Mouse (Mus musculus) urinary bladder, postnatal 14 days (tissue): ENCODE results near the gene Dtwd1.
"Not testable (repeated sequence)": the region's sequence is repeated elsewhere in the genome, so short reads cannot be mapped to it uniquely, and the experiment has no call there.

Experiments used
- DNase-seq: peaks from one replicate; pipeline ENCODE4 v3.0.0; 2021; ENCODE audit warnings: low spot score

Gene Dtwd1

DNA sequence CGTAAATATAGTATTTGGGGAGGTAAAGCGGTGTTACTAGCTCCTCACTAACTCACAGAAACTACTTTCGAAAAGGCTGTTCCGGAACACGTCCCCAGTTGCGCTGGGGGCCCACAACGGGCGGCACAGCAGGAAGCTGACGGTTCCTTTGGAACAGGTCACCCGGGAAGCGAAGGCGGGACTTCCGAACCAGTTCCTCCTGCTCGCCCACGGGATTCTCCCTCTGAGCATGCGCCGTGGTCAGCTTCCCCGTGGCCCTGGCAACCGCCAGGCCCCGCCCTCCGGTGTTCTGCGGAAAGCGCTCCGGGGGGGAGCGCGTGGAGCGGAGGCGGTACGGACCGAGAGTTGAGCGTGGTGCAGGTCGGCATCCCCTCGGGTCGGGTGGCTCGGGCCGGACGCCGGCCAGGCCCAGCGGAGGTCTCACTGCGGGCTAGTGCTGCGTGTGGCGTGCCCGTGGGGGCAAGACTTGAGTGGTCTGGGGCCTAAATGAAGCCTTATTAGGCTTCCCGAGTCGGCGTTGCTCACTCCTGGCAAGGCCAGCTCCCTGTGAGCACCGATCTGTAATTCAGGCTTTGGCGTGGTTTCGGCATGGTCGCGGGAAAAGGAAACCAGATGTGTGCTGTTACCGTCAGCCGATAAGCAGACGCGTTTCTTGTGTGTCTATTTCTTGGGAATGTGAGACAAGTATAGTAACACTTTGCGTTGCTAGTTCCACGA lies at the start of gene Dtwd1, which contains the start of gene Fam227b:
Gene Dtwd1 (plus strand): TSS at position 287 of the 717 bp plus-strand sequence.
Gene Fam227b (minus strand): TSS at position 150 of the 717 bp plus-strand sequence.
- DNase-seq, result peak; percentile 99

DNA sequence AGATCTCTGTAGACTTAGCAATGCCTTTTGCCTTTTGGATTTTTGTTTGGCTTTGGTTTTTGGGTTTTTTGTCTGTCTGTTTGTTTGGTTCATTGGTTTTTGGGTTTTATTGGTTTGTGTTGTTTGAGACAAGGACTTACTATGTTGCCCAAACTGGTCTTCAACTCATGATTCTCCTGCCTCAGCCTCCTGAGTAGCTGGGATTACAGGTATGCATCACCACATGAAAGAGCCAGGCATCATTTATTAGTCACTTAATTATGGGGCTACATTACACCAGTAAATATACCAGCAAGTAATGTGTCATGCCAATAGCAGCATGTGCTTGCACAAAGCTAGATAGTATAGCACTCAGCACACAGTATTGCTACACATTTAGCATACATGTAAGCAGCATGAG lies 4.2 kb upstream of the Dtwd1 start:
- DNase-seq, result no peak

- no peak for DNase-seq
Observed at GRCm38 (mm10) chr2:126165277-126166018, 13.5 kb downstream of the Dtwd1 start.

DNA sequence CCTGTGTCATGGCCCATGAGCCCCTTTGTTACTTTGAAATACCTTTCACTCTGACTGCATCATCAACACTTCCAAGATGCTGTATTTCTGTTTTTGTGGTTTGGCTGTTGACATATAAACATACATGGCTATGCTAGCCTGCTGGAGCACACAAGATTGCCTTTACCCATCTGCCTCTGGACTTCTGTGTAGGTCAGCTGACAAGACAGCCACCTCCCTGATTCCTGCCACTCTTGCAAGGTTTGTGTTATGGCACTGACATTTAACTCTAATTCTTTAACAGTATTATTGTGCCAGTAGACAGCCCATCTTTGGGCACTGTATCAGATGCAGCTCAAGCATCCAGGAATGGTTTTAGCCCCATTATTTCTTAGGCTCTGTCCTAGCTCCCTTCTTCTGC lies 14.4 kb downstream of the Dtwd1 start:
- DNase-seq, result no peak

- DNase-seq, result no peak
Observed at GRCm38 (mm10) chr2:126166848-126167617, 15.1 kb downstream of the Dtwd1 start.

GRCm38 (mm10) chr2:126171427-126171826 lies 19.5 kb downstream of the Dtwd1 start:
- no peak for DNase-seq

GRCm38 (mm10) chr2:126191306-126191705 lies 39.4 kb downstream of the Dtwd1 start:
- DNase-seq, result no peak

DNA sequence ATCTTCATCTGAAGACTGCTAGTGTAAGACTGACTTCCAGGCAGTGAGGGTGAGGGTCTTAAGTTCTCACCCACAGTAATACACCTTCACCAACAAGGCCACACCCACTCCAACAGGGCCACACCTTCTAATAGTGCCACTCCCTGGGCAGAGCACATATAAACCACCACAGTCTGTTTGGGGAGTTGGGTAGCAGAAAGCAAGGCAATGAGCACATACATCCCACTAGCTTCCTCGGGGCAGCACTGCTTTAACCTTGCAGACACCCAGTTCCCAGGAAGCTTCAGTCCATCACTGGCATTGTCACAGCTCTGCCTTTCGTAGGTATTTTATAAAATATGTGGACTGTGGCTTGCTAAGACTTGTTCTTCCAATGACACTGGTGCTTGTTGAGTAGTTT lies 40.2 kb downstream of the Dtwd1 start:
- no peak for DNase-seq

DNA sequence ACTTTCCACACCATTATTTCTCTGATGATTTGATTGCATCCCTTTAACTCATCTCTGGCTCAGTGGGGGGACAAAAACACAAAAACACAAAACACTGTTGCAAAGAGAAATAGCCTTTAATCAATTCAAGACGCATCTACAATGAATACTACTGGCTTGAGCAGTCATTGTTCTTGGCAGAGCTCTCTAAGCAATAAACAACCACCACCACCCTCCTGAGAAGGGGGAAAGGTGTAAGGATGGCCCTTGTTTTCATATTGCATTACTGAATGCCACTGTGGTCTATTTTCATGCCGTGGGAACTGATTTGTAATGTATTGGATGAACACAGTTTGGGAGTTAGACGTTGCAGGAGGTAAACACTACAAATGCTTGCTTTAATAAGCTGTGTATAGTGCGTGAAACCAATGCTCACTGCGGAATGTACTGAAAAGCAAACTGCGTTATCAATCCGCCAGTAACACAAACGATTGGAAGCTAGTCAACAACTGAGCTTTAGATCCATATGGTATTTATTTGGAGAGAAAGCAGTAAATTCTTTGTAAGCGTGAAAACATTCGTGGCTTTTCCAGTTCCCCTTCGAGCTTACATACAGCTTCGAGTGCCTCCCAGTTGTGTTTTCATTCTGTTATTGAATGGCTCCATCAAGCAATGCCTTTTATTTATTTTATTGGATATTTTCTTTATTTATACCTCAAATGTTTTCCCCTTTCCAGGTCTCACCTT lies 43.9 kb downstream of the Dtwd1 start:
- DNase-seq, result no peak

- peak; percentile 6 for DNase-seq
Observed at GRCm38 (mm10) chr2:126198971-126199370, 47.0 kb downstream of the Dtwd1 start.

GRCm38 (mm10) chr2:126211011-126211680 lies 59.2 kb downstream of the Dtwd1 start:
- DNase-seq, result no peak

- DNase-seq, result not testable (repeated sequence)
Observed at GRCm38 (mm10) chr2:126214800-126215199, 62.9 kb downstream of the Dtwd1 start, which contains the start of gene Gm17555. Gene Gm17555 (plus strand): TSS chr2:126215100.
